Mouse (Mus musculus) Muller cell, postnatal 12 days (primary cell): ENCODE measurements around the gene Clstn3.
"Not testable (repeated sequence)": the region's sequence is repeated elsewhere in the genome, so short reads cannot be mapped to it uniquely, and the experiment has no call there.

Experiments used
- DNase-seq: peaks from one replicate; pipeline ENCODE4 v3.0.0-alpha.2; 2015; ENCODE audit errors: inconsistent ontology term

Gene Clstn3

DNA sequence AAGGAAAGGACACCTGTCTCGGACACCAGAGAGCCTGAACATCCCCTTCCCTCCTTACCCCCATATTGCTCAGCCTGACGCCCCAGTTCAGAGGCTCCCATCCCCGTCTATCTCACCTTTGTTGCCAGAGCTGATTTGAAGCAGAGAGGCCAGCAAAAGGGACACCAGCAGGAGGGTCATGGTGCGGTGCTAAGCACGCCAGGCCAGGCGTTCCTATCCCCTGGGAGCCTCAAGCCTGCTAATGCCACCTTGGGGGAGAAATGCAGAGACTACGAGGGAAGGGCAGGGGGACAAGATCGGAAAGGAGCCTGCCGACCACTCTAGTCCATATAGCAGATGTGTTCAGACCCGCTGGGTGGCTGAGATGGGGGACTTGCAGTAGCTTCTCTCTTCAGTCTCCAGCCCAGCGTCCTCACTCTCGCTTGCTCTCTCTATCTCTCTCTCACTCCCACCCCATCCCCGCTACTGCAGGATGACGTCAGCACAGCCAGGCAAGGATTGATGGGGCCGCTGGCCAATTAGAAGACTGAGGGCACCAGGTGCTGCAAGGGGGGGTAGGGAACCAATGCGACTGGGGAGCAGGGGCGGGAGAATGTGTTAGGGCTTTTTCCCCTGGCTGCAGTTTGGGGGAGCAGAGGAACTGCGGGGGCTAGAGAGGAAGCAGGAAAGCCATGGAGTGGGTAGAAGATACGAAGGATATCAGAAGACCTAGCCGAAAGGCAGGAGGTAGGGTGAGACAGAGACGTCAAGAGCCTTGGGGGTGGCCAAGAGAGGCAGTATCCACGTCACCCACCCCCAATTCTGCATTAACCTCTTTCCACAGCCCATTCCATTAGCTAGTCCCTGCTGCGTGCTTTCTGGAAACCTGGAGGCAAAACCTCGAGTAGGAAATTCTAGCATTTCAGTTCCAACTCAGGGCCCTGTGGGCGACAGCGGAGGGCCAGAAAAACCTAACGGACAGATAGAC, at the start of gene Clstn3:
Gene Clstn3 (minus strand): TSS at position 490 of the 967 bp plus-strand sequence.
- peak; percentile 79 for DNase-seq

DNA sequence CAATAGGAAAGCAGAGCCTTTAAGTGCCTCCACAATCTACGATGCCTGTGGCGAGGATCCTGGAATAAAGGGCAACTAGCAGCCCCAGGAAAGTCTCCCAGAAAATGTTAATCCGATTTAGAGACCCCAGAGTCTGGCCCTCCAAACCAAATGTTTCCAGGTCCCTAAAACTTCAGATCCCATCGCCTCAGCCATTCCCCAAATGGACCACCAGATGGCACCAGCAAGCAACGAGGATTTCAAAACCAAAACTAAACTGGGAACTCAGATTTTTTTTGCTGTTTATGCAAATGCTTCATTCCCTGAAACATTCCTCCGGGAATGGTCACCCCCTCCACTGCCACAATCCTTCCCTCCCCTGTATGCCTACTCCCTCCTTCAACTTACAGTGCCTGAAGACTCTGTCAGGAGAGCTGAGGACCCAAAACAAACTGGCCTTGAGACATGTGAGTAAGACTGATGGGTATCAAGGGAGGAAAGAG, 47.8 kb upstream of the Clstn3 start, which contains the start of gene C1ra:
Gene C1ra (plus strand): TSS at position 51 of the 482 bp plus-strand sequence.
- DNase-seq: peak; percentile 72

DNA sequence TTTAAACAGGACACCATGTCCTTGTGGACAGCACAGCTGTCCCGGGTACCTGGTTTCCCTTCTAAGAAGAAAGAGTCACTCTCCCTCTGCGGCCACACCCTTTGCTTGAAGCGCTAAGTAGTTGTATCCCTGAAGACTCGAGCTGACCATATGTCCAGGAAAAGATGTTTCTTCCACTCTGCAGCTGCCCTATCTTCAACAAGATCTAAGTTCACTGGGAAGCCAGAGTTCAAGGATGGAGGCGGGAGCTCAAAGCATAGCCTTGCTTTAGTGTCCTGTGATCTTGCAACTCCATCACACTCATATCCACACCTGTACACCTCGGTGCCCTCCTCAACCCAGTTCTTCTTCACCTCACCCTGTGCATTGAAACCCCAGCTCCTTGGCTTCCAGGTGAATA, 47.3 kb upstream of the Clstn3 start:
- no peak for DNase-seq

DNA sequence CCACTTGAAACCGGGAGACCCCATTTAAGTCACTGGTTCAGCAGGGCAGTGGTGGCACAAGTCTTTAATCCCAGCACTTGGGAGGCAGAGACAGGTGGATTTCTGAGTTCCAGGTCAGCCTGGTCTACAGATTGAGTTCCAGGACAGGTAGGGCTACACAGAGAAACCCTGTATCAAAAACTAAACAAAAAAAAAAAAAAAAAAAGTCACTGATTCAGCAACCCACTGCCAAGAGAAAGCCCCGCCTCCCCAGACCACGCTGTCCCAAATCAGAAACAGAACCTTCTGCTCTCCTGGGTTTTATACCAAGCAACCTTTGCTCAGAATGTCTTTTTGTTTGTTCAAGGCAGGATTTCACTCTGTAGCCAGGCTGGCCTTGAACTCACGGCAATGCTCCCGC, 44.6 kb upstream of the Clstn3 start:
- DNase-seq: not testable (repeated sequence)

DNA sequence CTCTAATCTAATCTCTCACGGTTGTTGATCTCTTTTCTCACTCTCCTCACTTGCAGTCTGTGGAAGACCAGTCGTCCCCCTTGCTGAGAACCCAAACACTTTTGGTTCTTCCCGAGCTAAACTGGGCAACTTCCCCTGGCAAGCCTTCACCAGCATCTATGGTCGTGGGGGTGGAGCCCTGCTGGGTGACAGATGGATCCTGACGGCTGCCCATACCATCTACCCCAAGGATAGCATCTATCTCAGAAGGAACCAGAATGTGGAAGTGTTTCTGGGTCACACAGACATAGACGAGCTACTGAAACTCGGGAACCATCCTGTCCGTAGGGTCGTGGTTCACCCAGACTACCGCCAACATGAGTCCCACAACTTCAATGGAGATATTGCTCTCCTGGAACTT, 43.7 kb upstream of the Clstn3 start:
- no peak for DNase-seq

DNA sequence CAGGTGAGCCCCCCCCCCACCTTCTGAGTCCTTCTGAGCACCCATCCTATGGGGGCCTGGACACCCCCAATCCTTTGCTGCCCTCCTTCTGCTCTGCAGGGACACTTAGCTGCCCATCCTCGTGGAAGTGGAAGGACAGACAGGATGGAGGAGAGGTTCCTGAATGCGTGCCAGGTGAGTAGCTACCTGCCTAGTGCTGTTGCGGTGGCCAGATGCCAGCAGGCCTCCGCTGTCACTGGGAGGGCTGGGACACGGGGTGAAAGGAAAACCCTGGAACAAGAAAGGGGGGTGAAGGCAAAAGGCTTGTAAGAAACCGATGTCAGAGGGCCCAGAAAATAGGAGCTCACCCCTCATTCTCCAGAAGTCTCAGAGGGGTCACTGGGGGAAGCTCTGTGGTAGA, 42.4 kb upstream of the Clstn3 start:
- DNase-seq: no peak

DNA sequence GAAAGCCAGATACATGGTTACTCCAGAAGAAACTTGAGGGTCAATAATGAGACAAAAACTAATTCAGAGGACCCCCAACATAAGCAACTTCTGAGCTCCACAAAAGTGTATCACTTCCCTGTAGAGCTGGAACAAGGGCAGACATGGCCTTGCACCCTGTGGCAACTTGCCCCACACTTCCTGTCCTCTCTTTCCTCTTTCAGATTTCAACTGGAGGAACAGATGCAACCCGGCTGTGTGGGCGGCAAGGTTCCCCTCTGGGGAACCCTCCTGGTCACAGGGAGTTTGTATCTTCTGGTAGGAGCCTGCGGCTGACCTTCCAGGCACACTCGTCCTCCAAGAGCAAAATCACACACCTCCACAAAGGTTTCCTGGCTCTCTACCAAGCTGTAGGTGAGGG, 40.4 kb upstream of the Clstn3 start:
- no peak for DNase-seq

DNA sequence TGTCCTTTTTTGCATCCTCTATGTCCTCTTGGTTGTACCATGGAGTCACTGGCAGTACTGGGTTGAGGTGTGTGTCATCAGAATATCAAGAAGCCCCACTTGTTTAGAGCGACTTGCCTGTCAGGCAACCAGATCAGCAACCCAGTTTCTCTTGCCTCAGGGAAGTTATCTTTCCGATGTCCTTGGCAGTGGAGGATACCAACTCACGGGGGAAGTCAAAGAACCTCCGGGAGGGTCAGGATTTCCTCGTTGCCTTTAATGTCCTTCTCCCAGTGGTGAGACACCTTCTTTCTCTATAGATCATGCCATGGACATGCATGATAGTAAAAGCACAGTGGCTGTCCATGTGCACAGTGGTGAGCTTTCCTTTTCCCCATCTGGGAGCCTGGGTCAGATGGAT, 37.4 kb upstream of the Clstn3 start:
- no peak for DNase-seq

DNA sequence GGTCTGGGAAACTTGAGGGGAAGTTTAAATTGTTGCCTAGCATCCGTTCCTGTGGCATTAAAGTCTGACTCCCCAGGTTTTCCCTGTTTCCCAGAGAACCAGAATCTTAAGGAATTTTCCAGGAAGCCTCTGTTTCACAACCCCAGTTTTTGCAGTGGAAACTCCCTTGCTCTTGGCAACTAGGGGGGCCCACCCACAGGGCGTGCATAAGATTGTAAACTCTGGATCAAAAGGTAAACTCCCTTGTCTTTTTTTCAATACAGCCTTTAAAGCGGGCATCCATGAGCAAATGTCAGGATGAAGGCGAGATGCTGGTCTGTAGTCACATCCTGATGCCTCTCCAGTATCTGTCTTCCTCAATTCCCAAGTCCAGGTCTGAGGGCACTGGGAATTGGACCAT, 36.9 kb upstream of the Clstn3 start:
- DNase-seq: no peak

DNA sequence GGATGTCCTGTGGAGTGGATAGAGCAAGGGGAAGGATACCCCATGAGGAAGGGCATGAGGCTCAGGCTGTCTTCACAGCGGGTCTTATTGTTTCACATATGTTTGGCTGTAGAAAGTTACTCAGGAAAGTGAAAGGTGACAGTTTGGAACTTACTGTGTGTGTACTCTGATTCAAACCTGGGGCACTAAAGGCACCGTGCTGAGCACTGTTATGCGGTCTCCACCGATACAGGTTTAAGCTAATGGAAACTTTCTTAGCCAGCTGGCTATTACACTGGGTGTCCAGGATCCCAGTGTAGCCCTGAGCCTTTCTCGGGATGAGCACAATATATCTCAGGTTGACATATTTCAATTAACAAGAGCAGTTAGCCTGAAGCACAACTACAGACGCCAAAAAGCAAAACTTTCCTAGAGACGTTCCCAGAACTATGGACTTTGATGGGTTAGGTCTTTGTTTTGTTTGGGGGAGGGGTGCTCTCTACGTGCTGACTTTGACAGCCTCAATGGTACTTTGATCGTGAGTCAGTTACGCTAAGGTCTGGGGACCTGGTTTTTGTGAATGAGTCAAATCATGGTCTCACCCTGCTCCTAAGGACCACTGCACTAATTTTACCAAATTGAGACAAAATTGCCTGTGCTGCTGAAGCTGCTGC, 35.4 kb upstream of the Clstn3 start:
- DNase-seq: no peak

DNA sequence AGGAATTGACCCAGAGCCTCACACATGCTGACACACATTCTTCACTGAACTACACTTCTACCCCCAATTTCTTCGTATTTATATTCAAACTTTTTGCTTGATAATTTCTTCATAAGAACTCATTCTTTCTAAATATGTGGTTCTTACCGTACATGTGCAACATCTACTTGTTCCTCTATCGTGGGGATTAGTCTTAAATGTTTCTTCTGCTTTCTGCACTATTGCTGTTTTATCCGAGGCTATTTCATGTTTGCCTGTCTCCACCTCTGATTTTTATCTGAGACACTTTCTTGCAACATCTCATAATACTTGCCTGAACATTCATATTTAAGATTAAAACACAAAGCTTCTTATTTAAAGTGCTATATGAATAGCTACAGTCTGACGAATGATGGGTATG, 31.5 kb upstream of the Clstn3 start:
- DNase-seq: no peak

DNA sequence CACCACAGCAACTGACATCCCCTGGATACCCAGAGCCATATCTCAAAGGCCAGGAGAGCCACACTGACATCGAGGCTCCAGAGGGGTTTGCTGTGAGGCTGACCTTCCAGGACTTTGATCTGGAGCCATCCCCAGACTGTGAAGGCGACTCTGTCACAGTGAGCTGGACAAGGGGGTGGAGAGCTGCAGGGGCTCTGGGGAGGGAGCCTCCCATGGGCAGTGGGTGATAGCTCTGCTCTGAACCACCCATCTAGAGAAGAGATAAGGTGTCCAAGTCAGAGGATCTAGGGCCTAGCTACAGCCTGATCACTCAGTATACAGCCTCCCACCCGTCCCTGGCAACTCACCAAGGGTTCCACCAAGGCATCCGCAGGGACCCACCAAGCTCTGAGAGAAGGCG, 29.3 kb upstream of the Clstn3 start:
- no peak for DNase-seq

DNA sequence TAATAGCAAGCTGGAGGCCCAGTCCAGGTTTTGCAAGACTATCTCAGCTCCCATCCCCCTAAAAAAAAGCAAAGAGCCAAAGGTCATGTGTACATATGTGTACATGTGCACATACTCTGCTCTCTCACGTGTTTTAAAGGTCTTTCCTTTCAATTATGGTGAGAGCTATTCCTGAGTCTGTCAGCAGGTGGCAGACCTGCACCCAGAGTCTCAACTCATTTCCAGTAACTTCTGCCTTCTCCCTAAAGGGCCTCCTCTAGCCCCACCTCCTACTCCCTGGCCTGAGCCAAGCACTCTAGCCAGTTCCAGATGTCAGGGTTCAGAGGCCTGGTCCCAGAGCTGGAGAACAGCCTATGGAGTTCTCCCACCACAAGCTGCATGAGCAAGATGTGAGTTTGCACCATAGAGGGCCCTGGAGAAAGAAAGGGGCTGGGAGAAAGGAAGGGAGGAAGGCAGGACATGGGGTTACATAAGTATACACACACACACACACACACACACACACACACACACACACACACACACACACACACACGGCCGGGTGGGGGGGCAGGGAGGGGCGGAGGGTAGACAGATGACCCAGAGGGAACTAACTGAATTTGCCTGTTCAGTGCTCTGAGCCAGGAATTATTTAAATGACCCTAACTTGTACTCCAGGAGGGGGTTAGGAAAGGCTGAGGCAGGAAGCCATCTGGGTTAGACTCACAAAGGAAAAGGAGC, 28.4 kb upstream of the Clstn3 start, which contains the start of gene C1rl:
Gene C1rl (plus strand): TSS at position 272 of the 720 bp plus-strand sequence.
- peak; percentile 64 for DNase-seq

DNA sequence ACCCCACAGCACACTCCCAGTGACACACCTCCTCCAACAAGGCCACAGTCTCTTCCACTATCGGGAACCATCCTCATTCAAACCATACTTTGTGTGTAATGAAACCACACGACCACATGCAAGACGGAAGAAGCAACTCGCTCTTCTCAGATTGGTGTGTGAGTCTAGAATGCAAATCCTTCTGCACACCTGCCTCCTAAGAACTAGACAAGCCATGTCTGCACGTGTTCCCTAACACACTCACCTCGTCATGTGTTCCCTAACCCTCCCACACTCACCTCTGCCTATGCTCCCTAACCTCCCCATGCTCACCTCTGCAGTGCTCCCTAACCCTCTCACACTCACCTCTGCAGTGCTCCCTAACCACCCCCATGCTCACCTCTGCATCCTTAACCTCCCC, 26.8 kb upstream of the Clstn3 start:
- no peak for DNase-seq

DNA sequence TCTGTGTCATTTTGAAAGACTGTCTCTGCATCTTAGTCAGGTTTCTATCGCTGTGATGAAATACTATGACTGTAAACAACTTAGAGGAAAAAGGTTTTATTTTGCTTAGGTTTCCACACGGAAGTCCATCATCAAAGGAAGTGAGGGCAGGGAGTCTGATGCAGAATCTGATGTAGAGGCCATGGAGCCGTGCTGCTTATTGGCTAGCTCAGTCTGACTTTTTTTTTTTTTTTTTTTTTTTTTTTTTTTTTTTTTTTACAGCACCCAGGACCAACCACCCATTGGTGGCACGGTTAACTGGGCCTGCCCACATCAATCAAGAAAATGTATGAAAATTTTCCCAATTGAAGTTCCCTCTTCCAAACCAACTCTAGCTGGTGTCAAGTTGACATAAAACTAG, 24.4 kb upstream of the Clstn3 start:
- no peak for DNase-seq

DNA sequence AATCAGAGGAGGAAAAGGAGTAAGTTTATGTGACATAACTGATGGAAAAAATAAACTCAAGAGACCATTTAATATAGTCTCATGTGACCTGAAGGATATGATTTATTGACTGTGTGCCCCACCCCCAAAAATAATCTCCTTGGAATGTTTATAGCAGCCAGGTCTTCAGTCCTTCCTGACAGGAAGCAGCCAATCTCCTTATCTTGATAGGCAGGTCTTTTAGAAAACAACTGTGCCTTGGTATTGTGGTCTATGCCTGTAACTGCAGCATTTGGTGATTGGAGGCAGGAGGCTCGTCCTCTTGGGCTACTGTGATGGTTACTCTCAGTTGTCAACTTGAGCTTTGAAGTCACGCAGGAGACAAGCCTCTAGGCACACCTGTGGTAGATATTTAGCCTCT, 22.9 kb upstream of the Clstn3 start:
- no peak for DNase-seq

DNA sequence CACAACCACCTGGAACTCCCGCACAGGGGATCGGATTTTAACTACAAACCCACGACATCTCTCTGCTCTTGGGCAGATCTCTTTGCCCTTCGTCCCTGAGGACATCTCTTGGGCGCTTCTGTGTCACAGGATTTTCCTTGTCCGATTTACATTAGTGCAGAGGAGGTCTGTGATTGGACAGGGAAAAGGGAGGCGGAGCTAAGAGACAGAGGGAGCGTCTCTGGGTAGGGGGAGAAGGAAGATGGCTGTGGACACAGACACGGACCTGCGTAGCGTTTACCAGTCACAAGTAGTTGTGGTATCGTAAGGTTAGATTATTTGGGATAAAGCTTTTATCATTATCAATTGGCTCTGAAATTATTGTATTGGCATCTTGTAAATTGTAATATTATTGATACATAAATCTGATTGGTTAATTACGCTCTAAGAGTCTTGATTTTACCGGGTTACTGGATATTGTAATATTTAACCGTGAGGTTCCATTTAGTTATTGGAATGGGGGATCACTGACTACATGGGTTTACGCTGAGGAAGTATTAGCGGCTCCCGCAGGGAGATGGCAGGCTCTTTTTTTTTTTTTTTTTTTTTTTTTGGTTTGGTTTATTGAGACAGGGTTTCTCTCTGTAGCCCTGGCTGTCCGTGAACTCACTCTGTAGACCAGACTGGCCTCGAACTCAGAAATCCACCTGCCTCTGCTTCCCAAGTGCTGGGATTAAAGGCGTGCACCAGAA, 21.0 kb upstream of the Clstn3 start:
- no peak for DNase-seq

DNA sequence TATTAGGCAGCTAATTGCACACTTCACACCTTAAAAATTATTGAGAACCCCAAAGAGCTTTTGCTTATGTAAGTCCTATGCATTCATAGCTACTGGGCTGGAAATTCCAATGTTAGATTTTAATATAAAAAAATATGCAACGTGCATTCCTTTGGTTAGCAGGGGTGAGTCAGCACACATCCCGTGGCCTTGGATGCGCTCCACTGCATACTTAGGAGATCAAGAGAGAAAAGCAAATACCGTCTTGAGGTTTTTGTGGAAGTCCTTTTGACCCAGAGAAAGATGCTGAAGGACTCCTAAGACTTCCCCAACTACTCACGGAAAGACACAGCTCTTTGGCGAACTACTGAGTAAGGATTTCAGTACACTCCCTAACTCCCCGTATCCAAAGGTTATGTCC, 20.3 kb upstream of the Clstn3 start:
- DNase-seq: peak; percentile 70

DNA sequence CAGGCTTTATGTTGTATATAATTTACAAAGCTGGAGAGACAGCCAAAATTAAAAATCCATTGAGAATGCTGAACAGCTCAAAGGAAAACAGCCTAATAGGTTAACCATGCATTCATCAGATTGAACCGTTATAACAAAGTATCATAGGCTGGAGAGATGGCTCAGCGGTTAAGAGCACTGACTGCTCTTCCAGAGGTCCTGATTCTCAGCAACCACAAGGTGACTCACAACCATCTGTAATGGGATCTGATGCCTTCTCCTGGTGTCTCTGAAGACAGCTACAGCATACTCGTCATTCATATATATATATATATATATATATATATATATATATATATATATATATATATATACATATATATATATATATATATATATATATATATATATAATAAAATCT, 19.2 kb upstream of the Clstn3 start:
- DNase-seq: not testable (repeated sequence)

DNA sequence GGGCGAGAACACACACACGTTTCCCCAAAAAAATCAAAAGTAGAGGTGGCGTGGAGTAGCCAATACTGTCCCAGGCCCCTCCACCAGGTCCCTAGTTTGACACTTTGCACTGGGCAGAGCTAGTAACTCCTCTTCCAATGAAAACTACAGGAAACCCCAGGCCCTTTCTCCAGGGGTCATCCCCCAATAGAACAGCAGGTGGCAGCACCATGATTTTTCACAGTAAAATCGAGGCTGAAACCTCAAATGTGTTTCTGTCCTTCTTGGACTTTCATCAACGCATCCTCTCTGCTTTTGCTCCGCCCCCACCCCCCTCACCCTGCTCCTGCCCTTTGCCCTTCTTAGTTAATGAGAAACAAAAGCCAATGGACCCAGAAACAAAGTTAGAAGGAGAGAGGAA, 17.0 kb upstream of the Clstn3 start:
- DNase-seq: peak; percentile 52

DNA sequence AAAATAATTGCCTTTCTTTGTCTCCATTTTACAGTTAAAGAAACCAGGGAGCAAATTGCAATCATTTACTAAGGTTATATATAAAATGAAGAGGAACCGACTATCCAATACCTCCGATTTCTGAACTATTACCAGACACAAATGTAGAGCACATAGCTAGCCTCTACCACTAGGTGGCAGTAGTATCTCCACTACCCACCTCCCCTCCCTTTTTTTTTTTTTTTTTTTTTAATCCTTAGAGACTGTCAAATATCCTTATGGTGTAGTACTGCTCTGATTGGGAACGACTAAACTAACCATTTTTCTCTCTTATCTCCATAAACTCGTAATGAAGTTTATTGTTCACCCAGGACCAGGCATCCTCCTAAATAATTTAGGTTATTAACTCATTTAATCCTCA, 15.7 kb upstream of the Clstn3 start:
- DNase-seq: peak; percentile 17

DNA sequence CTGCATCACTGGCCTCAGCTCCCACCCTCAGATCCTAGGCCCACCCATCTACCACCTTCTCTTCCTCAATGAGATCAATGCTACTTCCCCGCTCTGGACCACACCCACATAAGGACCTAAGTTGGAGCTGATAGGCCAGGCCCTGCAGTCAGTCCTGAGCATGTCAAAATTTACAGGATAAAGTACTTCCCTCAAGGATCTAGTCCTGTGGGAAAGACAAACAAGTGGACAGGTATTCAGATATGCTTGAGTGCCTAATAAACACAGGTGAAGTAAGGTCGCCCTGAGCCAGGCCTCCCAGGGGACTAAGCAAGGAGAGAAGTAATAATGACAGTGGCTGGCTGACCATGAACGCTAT, 15.0 kb upstream of the Clstn3 start:
- DNase-seq: no peak
